Mouse (Mus musculus): Measurements from ENCODE around the gene Gm5142.
A peak's percentile ranks its signal among the peaks of the same experiment; 100 is the strongest.

Gm5142 gene

DNA sequence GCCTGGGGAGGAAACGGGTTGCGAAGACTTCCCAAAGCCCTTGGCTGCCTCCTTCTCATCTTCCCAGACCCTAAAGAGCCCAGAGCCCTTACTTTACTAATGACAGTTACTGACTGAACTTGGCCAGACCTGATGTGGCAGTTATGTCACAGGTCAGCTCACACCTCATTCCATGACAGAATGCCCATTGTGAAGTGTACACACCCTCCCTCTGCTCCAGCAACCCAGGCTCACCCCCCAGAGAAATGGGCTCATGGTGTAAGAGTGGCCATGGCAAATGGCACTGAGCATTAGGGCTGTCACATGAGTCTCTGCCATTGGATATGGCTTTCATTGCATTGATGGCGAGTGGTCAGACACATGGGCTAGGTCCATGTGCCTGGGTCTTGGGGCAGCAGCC, at the start of gene Gm5142:
TSS of gene Gm5142 (minus strand) at position 101 of the 400 bp plus-strand sequence.
- no peak for DNase-seq (ENCODE audit: low read depth)

DNA sequence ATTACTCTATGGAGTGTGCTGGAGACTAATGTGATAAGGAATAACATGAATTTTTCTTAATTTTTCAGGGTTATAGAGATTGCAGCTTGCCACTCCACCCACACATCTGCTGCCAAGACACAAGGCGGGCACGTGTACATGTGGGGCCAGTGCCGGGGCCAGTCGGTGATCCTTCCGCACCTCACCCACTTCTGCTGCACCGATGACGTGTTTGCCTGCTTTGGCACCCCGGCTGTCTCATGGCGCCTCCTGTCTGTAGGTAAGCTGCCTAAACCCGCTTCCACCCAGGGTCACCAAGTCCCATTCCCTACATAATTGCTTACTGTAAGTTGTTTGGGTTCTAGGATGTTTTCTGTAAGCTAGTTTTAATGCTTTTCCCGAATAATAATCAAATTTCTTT, 47.7 kb upstream of the Gm5142 start:
- no peak for DNase-seq (ENCODE audit: low read depth)

DNA sequence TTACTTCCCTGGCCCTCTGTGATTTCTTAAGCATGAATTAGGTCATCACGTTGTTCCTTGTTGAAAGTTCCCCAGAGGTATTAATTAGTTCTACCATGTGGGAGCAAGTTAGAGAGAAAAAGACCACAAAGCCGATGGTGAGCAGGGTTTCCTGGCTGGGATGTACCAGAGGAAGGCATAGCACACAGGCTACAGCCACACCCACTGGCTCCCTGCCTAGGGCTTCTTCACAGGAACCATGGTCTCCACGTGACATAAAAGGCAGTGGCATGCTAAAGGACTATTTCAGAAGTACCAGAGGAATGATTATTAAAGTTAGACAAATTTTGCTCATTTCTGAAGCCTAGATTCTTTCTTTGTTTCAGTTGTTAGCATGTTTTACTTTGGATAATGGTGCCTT, 40.7 kb upstream of the Gm5142 start:
- no peak for DNase-seq (ENCODE audit: low read depth)

DNA sequence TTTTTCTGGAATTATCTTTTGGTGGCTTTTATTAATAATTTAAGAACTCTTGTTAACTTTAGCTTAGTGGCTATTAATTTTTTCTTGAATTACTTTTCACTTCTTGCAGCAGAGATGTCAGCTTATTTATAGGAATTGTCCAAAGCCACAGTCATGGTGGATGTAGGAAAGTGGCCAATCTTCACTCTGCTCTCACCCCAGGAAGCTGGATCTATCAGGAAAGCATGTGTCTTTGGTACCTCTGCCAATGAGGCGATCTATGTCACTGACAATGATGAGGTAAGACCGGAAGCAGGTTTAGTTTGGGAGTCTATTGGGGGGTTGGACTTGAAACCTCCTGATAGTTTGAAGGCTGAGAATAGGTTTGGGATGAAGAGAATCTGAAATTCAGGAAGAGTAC, 31.3 kb upstream of the Gm5142 start:
- DNase-seq (ENCODE audit: low read depth) = no peak

DNA sequence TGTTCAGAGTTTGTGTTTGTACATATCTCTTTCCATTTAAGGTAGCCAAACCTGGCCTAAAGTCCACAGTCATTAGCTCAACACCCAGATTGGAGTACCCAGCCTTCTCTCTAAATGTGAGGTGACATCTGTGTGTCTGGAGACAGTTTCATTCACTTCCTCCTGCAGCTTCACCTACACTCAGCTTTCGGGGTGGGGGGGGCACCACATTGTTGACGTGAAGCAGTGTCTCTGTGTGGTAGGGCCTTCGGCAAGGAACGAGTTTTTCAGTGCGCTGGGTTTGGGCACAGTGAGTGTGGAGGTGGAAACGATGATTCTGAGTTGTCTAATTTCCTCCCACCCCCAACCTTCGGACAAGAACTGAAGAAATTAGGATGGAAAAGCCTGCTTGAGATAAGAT, 30.5 kb upstream of the Gm5142 start:
- DNase-seq (ENCODE audit: low read depth) = no peak

- no peak for DNase-seq (ENCODE audit: low read depth)
Observed at GRCm38 (mm10) chr14:59205976-59206583, 27.5 kb upstream of the Gm5142 start.

DNA sequence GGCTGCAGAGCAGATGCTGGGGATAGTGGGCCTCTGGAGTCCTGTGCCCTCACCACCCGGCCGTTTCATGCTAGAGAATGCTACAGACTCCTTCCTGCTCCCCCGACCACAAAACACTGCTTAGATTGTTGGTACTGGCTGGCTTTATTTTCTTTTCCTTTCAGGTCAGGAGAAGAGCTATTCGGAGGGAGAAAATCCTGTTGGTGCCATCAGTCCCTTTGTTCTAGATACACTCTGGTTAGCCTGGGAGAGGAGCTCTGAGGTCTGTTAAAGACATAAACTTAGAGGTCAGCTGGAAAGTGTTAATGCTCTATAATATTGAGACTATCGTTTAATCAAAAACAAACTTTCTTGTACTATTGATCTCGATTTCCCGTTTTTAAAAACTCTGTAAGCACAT, 26.9 kb upstream of the Gm5142 start:
- DNase-seq (ENCODE audit: low read depth) = no peak

GRCm38 (mm10) chr14:59201604-59202215, 23.2 kb upstream of the Gm5142 start:
- no peak for DNase-seq (ENCODE audit: low read depth)

DNA sequence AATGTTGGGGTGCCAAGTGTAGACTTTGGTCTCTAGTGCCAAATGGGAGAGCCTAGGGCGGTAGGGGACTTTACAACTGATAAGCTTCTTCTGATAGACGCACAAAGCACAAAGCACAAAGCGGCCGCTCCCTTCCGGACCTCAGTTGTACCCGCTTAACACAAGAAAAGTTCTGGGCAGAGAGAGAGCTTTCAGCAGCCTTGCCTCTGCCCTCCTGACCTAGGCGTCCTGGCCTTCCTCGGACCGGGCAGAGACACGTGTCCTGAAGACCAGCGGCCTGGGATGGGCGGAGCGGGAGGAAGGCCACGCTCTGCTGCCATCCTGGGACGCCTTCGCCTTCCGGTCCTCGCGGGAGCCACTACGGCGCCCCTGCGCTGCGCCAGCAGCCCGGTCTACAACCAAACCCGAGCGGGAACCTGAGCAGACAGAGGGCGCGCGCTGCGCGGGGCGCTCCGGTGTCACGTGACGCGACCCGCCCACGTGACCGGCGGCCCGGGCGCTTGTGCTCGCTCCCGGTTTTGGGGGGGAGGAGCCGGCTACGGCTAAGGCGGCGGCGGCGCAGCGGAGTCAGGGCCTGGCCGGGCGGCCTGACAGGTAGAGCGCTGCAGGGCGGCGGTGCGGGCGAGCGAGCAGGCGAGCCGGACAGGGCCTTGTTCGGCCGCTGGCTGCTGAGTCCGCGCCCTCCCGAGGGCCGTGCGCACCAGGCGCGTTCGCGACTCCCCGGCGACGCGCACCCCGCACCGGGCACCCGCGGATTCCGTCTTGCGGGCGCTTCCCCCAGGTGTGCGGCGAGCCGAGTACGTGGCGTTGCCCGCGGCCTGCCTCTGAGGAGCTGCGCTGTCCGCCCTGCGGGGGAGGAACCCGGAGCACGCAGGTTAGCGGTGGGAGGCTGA, 22.4 kb upstream of the Gm5142 start, which contains the start of gene Rcbtb1:
TSS of gene Rcbtb1 (plus strand) at position 499 of the 893 bp plus-strand sequence.
- DNase-seq (ENCODE audit: low read depth) = peak; percentile 63

DNA sequence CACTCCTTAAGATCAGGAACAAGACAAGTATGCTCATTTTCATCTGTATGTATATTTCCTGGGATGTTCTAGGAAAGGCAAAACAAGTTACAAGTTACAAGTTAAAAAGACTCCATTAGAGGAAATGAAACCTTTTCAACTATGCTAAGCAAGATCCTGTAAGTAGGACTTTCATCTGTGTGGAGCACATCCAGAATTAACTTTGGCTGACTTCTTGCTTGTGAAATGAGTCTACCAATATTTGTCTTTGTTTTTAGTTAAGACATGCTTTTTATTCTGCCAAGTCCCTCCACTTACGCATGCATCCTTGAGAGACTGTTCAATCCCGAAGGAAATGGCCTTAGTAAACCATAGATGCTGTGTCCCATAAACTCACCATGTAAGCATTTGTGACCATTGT, 7.6 kb upstream of the Gm5142 start:
- no peak for DNase-seq (ENCODE audit: low read depth)

DNA sequence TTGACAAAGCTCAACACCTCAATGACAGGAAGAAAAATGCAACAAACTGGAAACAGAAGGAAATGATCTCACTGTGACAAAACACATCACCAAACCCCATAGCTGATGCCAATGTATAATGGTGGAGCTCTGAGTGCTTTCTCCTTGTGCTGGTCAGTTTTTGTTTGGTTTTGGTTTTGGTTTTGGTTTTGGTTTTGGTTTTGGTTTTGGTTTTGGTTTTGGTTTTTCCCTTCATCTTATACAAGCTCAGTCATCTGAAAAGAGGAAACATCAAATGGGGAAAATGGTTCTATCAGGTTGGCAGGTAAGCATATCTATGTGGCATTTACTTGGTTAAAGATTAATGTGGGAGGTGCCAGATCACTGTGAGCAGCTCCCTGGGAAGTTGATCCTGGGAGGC, 7.0 kb upstream of the Gm5142 start:
- DNase-seq (ENCODE audit: low read depth) = no peak

DNA sequence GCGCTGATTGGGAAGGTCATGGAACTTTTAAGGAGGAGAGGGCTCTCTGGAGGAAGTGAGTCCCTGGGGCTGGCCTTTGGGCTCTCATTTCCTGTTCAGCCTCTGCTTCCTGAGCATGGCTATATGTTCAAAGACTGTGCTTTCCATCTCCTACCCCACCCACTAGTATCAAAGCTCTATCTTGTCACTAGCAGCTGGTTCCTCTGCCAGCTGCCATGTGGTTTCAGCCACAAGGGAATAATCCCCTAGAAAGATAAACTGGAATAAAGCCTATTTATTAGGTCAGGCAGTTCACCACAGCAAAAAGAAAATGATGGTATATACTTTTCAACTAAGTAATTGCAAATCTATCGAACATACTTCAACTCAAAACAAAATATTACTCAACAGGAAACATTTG, 4.2 kb upstream of the Gm5142 start:
- no peak for DNase-seq (ENCODE audit: low read depth)

DNA sequence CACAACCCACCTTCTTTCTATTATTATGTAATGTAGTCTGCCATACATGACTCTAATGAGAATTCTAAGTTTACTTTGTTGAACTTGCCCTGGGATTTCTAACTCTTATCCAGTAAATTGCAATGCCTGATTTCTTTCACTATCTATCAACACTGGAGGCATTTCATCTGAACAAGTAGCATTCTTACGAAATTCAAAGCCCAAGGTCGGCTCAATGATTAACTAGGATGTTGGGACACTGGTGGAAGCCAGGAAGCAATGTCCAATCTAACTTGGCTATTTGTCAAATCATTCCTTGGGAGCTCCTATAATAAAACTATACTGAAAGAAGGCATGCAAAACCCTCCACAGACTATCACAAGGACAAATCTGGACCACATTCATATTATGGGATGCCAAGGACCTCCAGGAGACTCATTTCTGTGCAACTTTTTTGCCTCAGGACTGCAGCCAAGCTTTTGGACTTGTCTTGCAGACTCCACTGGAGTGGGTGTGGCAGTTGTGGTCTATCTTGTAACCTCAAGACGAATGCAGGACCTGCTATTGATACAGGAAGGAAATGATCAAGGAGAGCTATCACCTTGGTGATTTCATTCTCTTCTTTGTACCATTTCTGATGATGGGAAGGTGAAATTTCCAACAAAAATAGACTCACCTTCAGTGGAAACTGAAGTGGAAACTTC, 21.4 kb downstream of the Gm5142 start:
- DNase-seq (ENCODE audit: low read depth) = no peak

DNA sequence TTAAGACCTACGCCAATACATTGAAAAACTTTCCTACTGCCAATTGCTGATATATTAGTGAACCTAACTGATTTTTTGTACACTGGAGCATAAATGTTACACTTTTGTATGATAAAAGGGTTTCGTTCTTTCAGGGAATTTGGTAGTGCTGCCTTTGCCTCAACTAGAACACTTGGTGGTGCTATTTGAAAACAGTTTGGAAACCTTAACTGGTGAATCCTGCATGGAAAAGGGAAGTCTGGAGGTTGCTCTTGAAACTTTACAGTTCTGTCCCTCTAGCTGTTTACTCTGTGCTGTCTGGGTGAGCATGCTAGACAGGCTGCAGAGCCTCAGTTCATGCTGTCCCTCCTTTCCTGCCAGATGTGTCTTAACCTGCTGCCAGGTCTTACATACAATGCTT, 23.0 kb downstream of the Gm5142 start:
- DNase-seq (ENCODE audit: low read depth) = no peak

DNA sequence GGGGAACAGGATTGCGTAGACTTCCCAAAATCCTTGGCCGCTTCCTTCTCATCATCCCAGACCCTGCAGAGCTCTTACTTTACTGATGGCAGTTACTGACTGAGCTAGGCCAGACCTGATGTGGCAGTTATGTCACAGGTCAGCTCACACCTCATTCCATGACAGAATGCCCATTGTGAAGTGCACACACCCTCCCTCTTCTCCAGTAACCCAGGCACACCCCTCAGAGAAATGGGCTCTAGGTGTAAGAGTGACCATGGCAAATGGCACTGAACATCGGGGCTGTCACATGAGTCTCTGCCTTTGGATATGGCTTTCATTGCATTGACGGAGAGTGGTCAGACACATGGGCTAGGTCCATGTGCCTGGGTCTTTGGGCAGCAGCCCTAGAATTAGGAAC, 35.8 kb downstream of the Gm5142 start, which contains the start of gene 1700129C05Rik:
TSS of gene 1700129C05Rik (minus strand) at position 101 of the 400 bp plus-strand sequence.
- no peak for DNase-seq (ENCODE audit: low read depth)

- peak; percentile 6 for DNase-seq (ENCODE audit: low read depth)
Observed at GRCm38 (mm10) chr14:59114281-59114680, 64.3 kb downstream of the Gm5142 start.

All from c-Kit-positive CD71-negative TER-119-negative erythroid progenitor cells, embryonic 14.5 days (primary cell).